Mouse (Mus musculus) neural tube, embryonic 12.5 days (tissue): ENCODE measurements at regions not wholly inside any gene's neighbourhood (a gene's known extent, or its start where the extent isn't known, plus 50 kb on each side); places are given as distances from the start of the nearest gene placed in this dataset.

Experiments
- ATAC-seq: fragments of 200-750 bp; cut with Nextera tagmentation; 2 replicates; pipeline ENCODE4 v1.8.0; 2017; ENCODE audit warnings: low read depth, mild to moderate bottlenecking, moderate TSS enrichment, moderate library complexity; ENCODE audit not compliant: low FRiP score
- H3K27ac ChIP-seq: fragments of 300-500 bp; sonication (generic); 2 replicates; pipeline ENCODE4 v1.5.1; 2016
- H3K27me3 ChIP-seq: fragments of 300-500 bp; sonication (generic); replicated peaks from 2 replicates; pipeline ENCODE4 v1.6.1; 2016; ENCODE audit warnings: mild to moderate bottlenecking
- H3K36me3 ChIP-seq: fragments of 300-500 bp; sonication (generic); 2 replicates; pipeline ENCODE4 v1.6.1; 2016; ENCODE audit warnings: mild to moderate bottlenecking
- H3K4me1 ChIP-seq: fragments of 300-500 bp; sonication (generic); 2 replicates; pipeline ENCODE4 v1.6.1; 2016
- H3K4me2 ChIP-seq: fragments of 300-500 bp; sonication (generic); replicated peaks from 2 replicates; pipeline ENCODE4 v1.6.1; 2016; ENCODE audit warnings: mild to moderate bottlenecking
- H3K4me3 ChIP-seq: fragments of 300-500 bp; sonication (generic); 2 replicates; pipeline ENCODE4 v1.5.1; 2016
- H3K9ac ChIP-seq: fragments of 300-500 bp; sonication (generic); 2 replicates; pipeline ENCODE4 v1.6.1; 2016; ENCODE audit warnings: mild to moderate bottlenecking
- H3K9me3 ChIP-seq: fragments of 300-500 bp; sonication (generic); 2 replicates; pipeline ENCODE4 v1.6.1; 2016; ENCODE audit warnings: mild to moderate bottlenecking
- WGBS: fragments of 180-500 bp; shearing (Covaris S2); methylation state at CpG from one replicate; pipeline ENCODE4 v1.1.7; 2016; 5-methylcytosine and 5-hydroxymethylcytosine counted together

DNA sequence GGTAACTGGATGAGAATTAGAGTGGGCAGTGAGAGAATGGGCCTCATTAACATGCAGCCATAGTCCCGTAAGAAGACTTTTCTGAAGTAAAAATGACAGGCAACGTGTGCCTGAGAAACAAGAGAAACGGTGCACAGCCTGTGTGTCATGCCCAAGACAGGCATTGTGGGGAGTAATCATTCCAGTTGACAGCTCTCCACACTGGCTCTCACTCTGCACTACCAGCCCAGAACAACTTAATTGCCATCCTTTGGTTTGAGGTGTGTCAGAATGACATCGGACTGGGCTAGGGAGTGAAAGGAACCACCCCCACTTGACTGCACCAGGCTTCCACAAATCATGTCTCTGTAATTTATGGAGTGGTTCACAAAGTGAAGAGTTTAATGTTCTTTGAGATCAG is 1104.9 kb downstream of the Pcdh7 start:
- 54% methylated on average over 4 of the region's 4 CpGs for WGBS
- no peak for ATAC-seq

DNA sequence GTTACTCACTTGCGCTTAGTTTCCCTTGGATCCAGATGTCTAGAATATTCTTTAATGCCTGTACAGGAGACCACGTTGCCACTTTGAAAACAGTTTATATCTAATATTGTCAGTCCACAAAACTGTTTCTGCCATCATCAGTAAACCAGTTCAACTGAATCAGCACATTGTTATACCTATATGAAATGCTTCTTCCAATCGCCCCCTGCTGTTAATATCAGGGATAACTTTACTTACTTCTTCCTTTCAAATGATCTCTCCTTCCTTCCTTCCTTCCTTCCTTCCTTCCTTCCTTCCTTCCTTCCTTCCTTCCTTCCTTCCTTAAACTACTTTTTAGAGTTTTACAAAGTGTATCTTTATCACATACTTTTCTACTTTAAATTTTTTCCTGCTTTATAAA is 1108.2 kb downstream of the Pcdh7 start:
- Histone ChIP-seq H3K27ac (no peak overlapping the region), H3K9me3 (no peaks in the 10 kb centered on the region), H3K27me3 (no peaks in the 10 kb centered on the region), H3K9ac (no peak overlapping the region), H3K36me3 (no peaks in the 10 kb centered on the region), H3K4me1 (no peaks in the 10 kb centered on the region), H3K4me2 (no peak overlapping the region), H3K4me3 (no peak overlapping the region)
- WGBS = 62% methylated on average over 3 of the region's 3 CpGs
- no peak for ATAC-seq

More for the DNA sequence above, 1104.9 kb downstream of the Pcdh7 start:
- no peaks in the 10 kb centered on the region for H3K27me3 ChIP-seq
- no peak overlapping the region for H3K27ac ChIP-seq
- H3K4me3 ChIP-seq = no peak overlapping the region
- H3K9me3 ChIP-seq = no peaks in the 10 kb centered on the region
- no peak overlapping the region for H3K9ac ChIP-seq
- H3K4me2 ChIP-seq = no peak overlapping the region
- H3K4me1 ChIP-seq = no peaks in the 10 kb centered on the region
- no peaks in the 10 kb centered on the region for H3K36me3 ChIP-seq

DNA sequence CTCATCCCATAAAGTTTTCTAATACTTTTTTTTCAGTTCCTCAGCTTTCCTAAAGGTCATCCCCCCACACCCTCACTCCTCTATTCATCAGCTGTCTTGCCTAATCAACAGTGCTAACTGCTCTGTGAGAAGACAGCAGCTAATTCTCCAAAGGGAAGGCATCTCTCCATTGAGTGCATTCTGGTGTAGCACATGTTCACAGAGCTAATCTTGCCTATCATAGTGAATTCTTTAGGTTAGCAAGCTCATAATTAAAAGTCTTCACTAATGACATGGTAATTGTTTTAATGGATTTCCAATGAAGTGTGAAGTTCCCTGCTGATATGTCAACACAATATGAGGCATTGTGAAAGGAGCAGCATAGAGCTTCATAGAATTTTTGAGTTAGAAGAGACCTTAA is 1129.2 kb downstream of the Pcdh7 start:
- H3K36me3 ChIP-seq = no peaks in the 10 kb centered on the region
- no peak overlapping the region for H3K4me2 ChIP-seq
- H3K9ac ChIP-seq = no peak overlapping the region
- no peaks in the 10 kb centered on the region for H3K9me3 ChIP-seq
- no peaks in the 10 kb centered on the region for H3K27me3 ChIP-seq
- ATAC-seq = no peak
- H3K4me3 ChIP-seq = no peak overlapping the region
- no peak overlapping the region for H3K27ac ChIP-seq
- no peaks in the 10 kb centered on the region for H3K4me1 ChIP-seq

DNA sequence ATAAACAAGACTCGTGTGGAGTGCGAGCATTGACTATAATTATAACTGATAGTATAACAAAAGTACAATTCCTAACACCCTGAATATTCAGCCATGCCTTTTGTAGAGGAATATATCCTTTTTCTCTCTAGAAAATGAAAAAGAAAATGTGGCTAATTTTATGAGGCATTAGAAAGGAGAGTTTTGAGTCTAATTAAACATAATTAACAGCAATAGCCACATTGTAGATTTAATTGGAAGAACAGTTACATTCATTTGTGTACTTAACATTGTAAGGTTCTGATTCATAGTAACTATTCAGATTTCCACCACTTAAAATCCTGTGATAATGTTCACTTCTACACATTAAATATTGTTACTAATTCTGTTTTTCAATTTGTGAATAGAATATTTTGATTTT is 1140.2 kb downstream of the Pcdh7 start:
- Histone ChIP-seq H3K27me3 (no peaks in the 10 kb centered on the region), H3K4me1 (no peaks in the 10 kb centered on the region), H3K4me3 (no peak overlapping the region), H3K4me2 (no peak overlapping the region), H3K9me3 (no peaks in the 10 kb centered on the region), H3K9ac (no peak overlapping the region), H3K27ac (no peak overlapping the region), H3K36me3 (no peaks in the 10 kb centered on the region)
- WGBS = 92% methylated on average over 2 of the region's 2 CpGs
- no peak for ATAC-seq

- Histone ChIP-seq H3K4me1 (no peaks in the 10 kb centered on the region), H3K36me3 (no peaks in the 10 kb centered on the region), H3K27ac (no peak overlapping the region), H3K27me3 (no peaks in the 10 kb centered on the region), H3K4me2 (no peak overlapping the region), H3K9me3 (no peaks in the 10 kb centered on the region), H3K9ac (no peak overlapping the region), H3K4me3 (no peak overlapping the region)
- ATAC-seq = 0 out of 2 replicates have a peak, but pooled peaks have one; percentile 44
- 69% methylated on average over 3 of the region's 3 CpGs for WGBS
These were observed 1175.7 kb downstream of the Pcdh7 start for GRCm38 (mm10) chr5:58893493-58893892.

DNA sequence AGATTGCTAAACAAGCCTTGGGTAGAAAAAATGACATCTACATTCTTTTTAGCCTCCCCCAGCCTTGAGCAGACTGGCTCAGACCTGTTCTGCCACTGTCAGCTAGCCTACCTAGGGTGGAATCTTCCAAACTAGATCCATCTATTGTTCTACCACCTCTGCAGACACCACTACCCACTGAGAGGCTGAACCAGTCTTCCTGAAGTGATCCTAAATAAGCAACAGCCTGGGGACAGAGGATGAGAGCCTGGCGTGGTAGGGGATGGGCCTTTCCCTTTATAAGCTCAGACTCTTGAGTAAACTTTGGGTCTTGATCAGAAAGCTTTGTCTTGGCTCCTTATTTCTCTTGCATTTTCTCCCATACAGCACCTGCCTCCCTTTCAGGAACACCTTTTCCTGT is 1223.7 kb downstream of the Pcdh7 start:
- H3K27me3 ChIP-seq = no peaks in the 10 kb centered on the region
- H3K4me3 ChIP-seq = no peak overlapping the region
- H3K4me1 ChIP-seq = no peaks in the 10 kb centered on the region
- no peaks in the 10 kb centered on the region for H3K9me3 ChIP-seq
- ATAC-seq = no peak
- H3K27ac ChIP-seq = no peak overlapping the region
- H3K36me3 ChIP-seq = no peaks in the 10 kb centered on the region
- no peak overlapping the region for H3K9ac ChIP-seq
- WGBS = 81% methylated on average over 1 of the region's 1 CpGs
- no peak overlapping the region for H3K4me2 ChIP-seq

DNA sequence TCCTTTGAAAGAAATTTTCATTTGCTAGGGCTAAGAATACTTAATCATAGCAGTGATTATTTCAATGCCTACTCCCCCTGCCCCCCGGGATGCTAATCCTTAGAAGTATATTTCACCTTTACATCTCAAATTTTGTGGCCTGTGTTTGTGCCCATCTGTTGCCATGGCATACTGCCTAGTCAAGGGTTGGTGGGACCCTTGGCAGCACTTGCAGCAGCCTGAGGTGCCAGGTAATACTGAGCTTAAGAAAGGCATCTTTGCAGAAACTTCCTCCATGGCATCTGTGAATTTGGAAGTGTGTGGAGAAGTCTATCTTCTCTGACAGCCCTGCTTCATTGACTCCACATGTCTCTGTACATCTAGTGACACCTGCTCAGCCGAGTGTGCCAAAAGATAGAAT is 1257.5 kb downstream of the Pcdh7 start:
- 89% methylated on average over 2 of the region's 2 CpGs for WGBS
- H3K4me2 ChIP-seq = no peak overlapping the region

DNA sequence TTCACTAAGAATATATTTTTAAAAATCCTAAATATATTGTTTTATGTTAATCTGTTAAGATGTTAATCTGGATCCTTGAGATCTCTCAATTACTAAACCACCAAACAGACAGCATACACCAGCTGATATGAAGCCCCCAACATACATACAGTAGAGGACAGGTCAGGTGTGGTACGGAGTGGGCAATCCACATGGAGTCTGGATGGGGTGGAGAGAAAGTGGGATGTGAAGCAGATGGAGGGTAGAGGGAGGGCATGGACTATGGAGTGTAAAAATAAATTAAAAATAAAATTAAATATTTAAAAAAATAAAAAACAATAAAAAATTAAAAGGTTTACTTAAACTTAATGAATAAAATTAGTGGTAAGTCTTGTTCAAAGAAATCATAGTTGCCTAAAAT is 1270.0 kb downstream of the Pcdh7 start:
- Histone ChIP-seq H3K4me2 (no peak overlapping the region), H3K9ac (no peak overlapping the region), H3K4me3 (no peak overlapping the region), H3K27me3 (no peaks in the 10 kb centered on the region), H3K9me3 (no peaks in the 10 kb centered on the region), H3K4me1 (no peaks in the 10 kb centered on the region), H3K27ac (no peak overlapping the region), H3K36me3 (no peaks in the 10 kb centered on the region)
- ATAC-seq = no peak
- WGBS = 97% methylated on average over 1 of the region's 1 CpGs

More for the DNA sequence above, 1257.5 kb downstream of the Pcdh7 start:
- Histone ChIP-seq H3K9ac (no peak overlapping the region), H3K9me3 (no peaks in the 10 kb centered on the region), H3K36me3 (no peaks in the 10 kb centered on the region), H3K27ac (no peak overlapping the region), H3K27me3 (no peaks in the 10 kb centered on the region), H3K4me1 (no peaks in the 10 kb centered on the region), H3K4me3 (no peak overlapping the region)
- no peak for ATAC-seq
